Mouse (Mus musculus) liver, embryonic 14.5 days (tissue): Measurements from ENCODE around the gene Ddx23. TPM values are rescaled to one million over a fixed set of nuclear protein-coding genes. Genes with fewer than 3 reads are reported as not detected.

ENCODE experiments used
- ATAC-seq: fragments of 200-750 bp; cut with Nextera tagmentation; 2 replicates; pipeline ENCODE4 v1.8.0; 2017; ENCODE audit warnings: moderate number of reproducible peaks, mild to moderate bottlenecking, moderate library complexity; ENCODE audit not compliant: insufficient read depth
- DNase-seq, 3 experiments: peaks; one replicate each; pipeline ENCODE4 v3.0.0-alpha.2; 2012 to 2013; ENCODE audit warnings: low read depth in 3 of 3, low spot score in 3 of 3
- H3K27ac ChIP-seq: fragments of 300-500 bp; sonication (generic); 2 replicates; pipeline ENCODE4 v1.5.1; 2014; ENCODE audit warnings: moderate library complexity, mild to moderate bottlenecking, control low read depth, inconsistent platforms
- H3K27me3 ChIP-seq: fragments of 300-500 bp; sonication (generic); 2 replicates; pipeline ENCODE4 v1.6.1; 2014; ENCODE audit warnings: mild to moderate bottlenecking, low read length, moderate library complexity; ENCODE audit not compliant: control insufficient read depth, insufficient read depth
- H3K36me3 ChIP-seq: fragments of 300-500 bp; sonication (generic); replicated peaks from 2 replicates; pipeline ENCODE4 v1.6.1; 2014; ENCODE audit warnings: low read depth; ENCODE audit not compliant: control insufficient read depth, insufficient read depth
- H3K4me1 ChIP-seq, 2 experiments: fragments of 200-500 bp in 1 of 2; fragments of 300-500 bp in 1 of 2; sonication (generic) in 1 of 2; replicated peaks; 2 replicates each; pipeline ENCODE4 v1.6.1; 2012 to 2014; ENCODE audit warnings: antibody characterized with exemption in 1 of 2, inconsistent platforms in 1 of 2, low read length in 1 of 2; ENCODE audit not compliant: control insufficient read depth in 2 of 2, insufficient read depth in 2 of 2
- H3K4me2 ChIP-seq: fragments of 300-500 bp; sonication (generic); 2 replicates; pipeline ENCODE4 v1.6.1; 2014; ENCODE audit warnings: low read depth, mild to moderate bottlenecking, control low read depth, moderate library complexity
- H3K4me3 ChIP-seq, 2 experiments: fragments of 200-500 bp in 1 of 2; fragments of 300-500 bp in 1 of 2; sonication (generic) in 1 of 2; 2 replicates each; pipeline ENCODE4 v1.5.1; 2012 to 2014; ENCODE audit warnings: low read depth in 2 of 2, low read length in 2 of 2, mild to moderate bottlenecking in 2 of 2, control low read depth in 1 of 2, inconsistent platforms in 1 of 2, moderate library complexity in 1 of 2; ENCODE audit not compliant: insufficient read depth in 1 of 2
- H3K9ac ChIP-seq: fragments of 300-500 bp; sonication (generic); replicated peaks from 2 replicates; pipeline ENCODE4 v1.6.1; 2014; ENCODE audit warnings: mild to moderate bottlenecking, control low read depth, moderate library complexity
- H3K9me3 ChIP-seq: fragments of 300-500 bp; sonication (generic); 2 replicates; pipeline ENCODE4 v1.6.1; 2016; ENCODE audit warnings: low read length, mixed read lengths; ENCODE audit not compliant: control insufficient read depth
- CTCF ChIP-seq: IDR thresholded peaks from 2 replicates; pipeline ENCODE4 v1.5.1; 2016; ENCODE audit warnings: antibody characterized with exemption, low read depth, control low read depth
- EP300 ChIP-seq: IDR thresholded peaks from 2 replicates; pipeline ENCODE4 v1.6.1; 2016; ENCODE audit warnings: antibody characterized with exemption, low read depth
- WGBS: fragments of 180-500 bp; shearing (Covaris S2); extraction: QIAGEN DNeasy Blood & Tissue Kit; methylation state at CpG from one replicate; pipeline ENCODE4 v1.1.7; 2014; ENCODE audit not compliant: insufficient replicate concordance; 5-methylcytosine and 5-hydroxymethylcytosine counted together
- polyA plus RNA-seq, 2 experiments: library from polyadenylated mRNA; depleted of rRNA in 1 of 2; stranded (reverse) in 1 of 2; unstranded in 1 of 2; fragments of >200 nt; fragmentation: Nextera tagmentation in 1 of 2; extraction: Ambion mirVana in 1 of 2; gene quantifications; 2 replicates each; pipeline versions ENCODE4 v1.2.1 to v1.2.3; 2012 to 2014

The Ddx23 gene
- polyA plus RNA-seq, 2 experiments, result 11.7 to 23.4 TPM

GRCm38 (mm10) chr15:98664042-98664907, 1.6 kb upstream of the Ddx23 start:
- Histone ChIP-seq H3K36me3 (peaks cover 3% of the 10 kb centered on the region; the same call in 1 of the 2 replicates), H3K4me2 (no peak overlapping the region), H3K9ac (no peak overlapping the region), H3K4me3 (no peak overlapping the region), H3K4me1 (peaks cover 0 to 4% of the 10 kb centered on the region in 2 experiments; a peak in 1 of 4 replicates), H3K27ac (no peak overlapping the region), H3K27me3 (no peaks in the 10 kb centered on the region; the same call in 1 of the 2 replicates), H3K9me3 (no peaks in the 10 kb centered on the region)
- no peak for ATAC-seq
- TF ChIP-seq EP300 (no peak), CTCF (peak; percentile 34; the same call in 1 of the 2 replicates)
- DNase-seq, result no peak
- 63% methylated on average over 11 of the region's 11 CpGs for WGBS

- peak overlapping the region; percentile 97 for H3K9ac ChIP-seq
- WGBS, result under 1% methylated on average over 14 of the region's 14 CpGs
- no peaks in the 10 kb centered on the region; the same call in 1 of the 2 replicates for H3K27me3 ChIP-seq
- DNase-seq (peak; percentile 48 to 60 (median 57)), ATAC-seq (peak; percentile 42; the same call in 1 of the 2 replicates)
- peak overlapping the region; percentile 90 to 95 for H3K4me3 ChIP-seq
- TF ChIP-seq CTCF (no peak), EP300 (no peak)
- H3K4me2 ChIP-seq, result peak overlapping the region; percentile 88
- peak overlapping the region; percentile 83 for H3K27ac ChIP-seq
- peaks cover 0 to 4% of the 10 kb centered on the region in 2 experiments; a peak in 1 of 4 replicates for H3K4me1 ChIP-seq
- H3K9me3 ChIP-seq, result no peaks in the 10 kb centered on the region
- H3K36me3 ChIP-seq, result peaks cover 23% of the 10 kb centered on the region
These were observed 512 bp downstream of the Ddx23 start for GRCm38 (mm10) chr15:98662198-98662566.

GRCm38 (mm10) chr15:98656982-98657751, 5.5 kb downstream of the Ddx23 start:
- 81% methylated on average over 15 of the region's 15 CpGs for WGBS
- ATAC-seq (no peak), DNase-seq (no peak)
- Histone ChIP-seq H3K4me2 (no peak overlapping the region), H3K4me3 (no peak overlapping the region), H3K27ac (no peak overlapping the region), H3K27me3 (no peaks in the 10 kb centered on the region), H3K9ac (no peak overlapping the region), H3K36me3 (peaks cover 67% of the 10 kb centered on the region), H3K9me3 (no peaks in the 10 kb centered on the region), H3K4me1 (peaks cover 0 to 4% of the 10 kb centered on the region in 2 experiments; a peak in 1 of 4 replicates)
- TF ChIP-seq EP300 (no peak), CTCF (peak; percentile 42)

GRCm38 (mm10) chr15:98652174-98652573, 10.5 kb downstream of the Ddx23 start:
- no peak overlapping the region for H3K27ac ChIP-seq
- TF ChIP-seq EP300 (no peak), CTCF (0 out of 2 replicates have a peak, but pooled peaks have one; percentile 10)
- no peak overlapping the region for H3K9ac ChIP-seq
- peaks cover 88% of the 10 kb centered on the region for H3K36me3 ChIP-seq
- no peaks in the 10 kb centered on the region for H3K9me3 ChIP-seq
- DNase-seq, result no peak
- no peak overlapping the region for H3K4me2 ChIP-seq
- H3K4me3 ChIP-seq, result no peak overlapping the region
- H3K27me3 ChIP-seq, result no peaks in the 10 kb centered on the region
- WGBS, result 87% methylated on average over 8 of the region's 8 CpGs
- ATAC-seq, result no peak
- H3K4me1 ChIP-seq, result no peaks in the 10 kb centered on the region
